Comparison of ENCODE assay signal across 10 mouse cellular contexts in the genomic region with DNA sequence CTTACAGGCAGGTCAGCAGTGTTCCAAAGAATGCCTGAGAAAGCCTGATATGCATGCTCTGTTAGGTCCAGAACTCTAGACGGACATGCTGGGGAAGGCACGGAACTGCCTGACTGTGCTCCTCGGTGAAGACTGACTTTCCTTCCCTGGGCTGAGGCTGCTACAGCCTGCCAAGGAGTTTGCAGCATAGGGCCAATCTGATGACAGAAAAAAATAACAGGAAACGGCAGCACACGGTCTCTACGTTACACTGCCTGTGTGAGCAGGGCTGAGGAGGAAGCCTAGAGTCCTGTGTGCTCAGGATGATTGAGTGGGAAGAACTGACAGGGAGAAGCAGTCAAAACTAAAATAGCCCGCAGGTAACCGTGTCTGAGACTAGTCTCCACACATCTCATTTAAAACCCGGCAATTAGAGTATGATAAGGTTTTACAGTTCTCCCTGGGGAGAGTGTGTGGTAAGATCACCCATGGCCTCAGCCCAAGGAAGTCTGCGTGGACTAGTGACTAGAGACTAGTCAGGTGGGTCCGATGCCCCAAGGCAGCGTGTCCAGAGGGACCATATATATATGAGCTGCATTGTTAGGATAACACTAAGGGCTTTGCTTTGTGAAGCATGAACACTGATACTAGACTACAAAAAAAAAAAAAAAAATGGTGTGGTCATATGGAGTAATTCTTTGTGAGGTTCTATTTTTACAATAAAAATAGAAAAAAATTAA. TPM values are rescaled to one million over a fixed set of nuclear protein-coding genes. Genes with fewer than 3 reads are reported as not detected.
DNase-seq lines count a peak whose midpoint lies in the region; ATAC-seq lines count a peak whose summit lies in the region.
"Had no signal": no experiment of that assay in that cellular context is flagged by ENCODE, and none has a peak within 500 bp of the region (broad histone marks: within the 10 kb centered on the region; RNA-seq: fewer than 3 reads in every experiment).

No protein-coding gene starts in this region.

- WGBS in midbrain, embryonic 12.5 days: 77% methylated on average over 12 of the region's 12 CpGs
- 79% methylated on average over 12 of the region's 12 CpGs for WGBS in midbrain, embryonic 10.5 days
- WGBS in heart, embryonic 13.5 days: 47% methylated on average over 12 of the region's 12 CpGs
- 71% methylated on average over 12 of the region's 12 CpGs for WGBS in midbrain, embryonic 16.5 days

- no peaks in the 10 kb centered on the region for H3K36me3 ChIP-seq in midbrain, embryonic 12.5 days
- H3K36me3 ChIP-seq in midbrain, embryonic 10.5 days: no peaks in the 10 kb centered on the region
- no peaks in the 10 kb centered on the region for H3K36me3 ChIP-seq in heart, embryonic 13.5 days
- no peaks in the 10 kb centered on the region for H3K36me3 ChIP-seq in midbrain, embryonic 16.5 days (ENCODE audit: control insufficient read depth, insufficient read depth, low read length)

- H3K9ac ChIP-seq in midbrain, embryonic 12.5 days (replicated peaks): 0 out of 2 replicates have a peak overlapping the region, but pooled peaks have one; percentile 25
- peak overlapping the region; percentile 24; the same call in 1 of the 2 replicates for H3K9ac ChIP-seq in heart, embryonic 13.5 days
- H3K9ac ChIP-seq in midbrain, embryonic 16.5 days (ENCODE audit: low read depth, low read length): no peak overlapping the region

- H3K4me1 ChIP-seq in midbrain, embryonic 12.5 days: no peaks in the 10 kb centered on the region
- H3K4me1 ChIP-seq in midbrain, embryonic 10.5 days: peaks cover 9% of the 10 kb centered on the region
- H3K4me1 ChIP-seq in heart, embryonic 13.5 days: peaks cover 13% of the 10 kb centered on the region
- no peaks in the 10 kb centered on the region for H3K4me1 ChIP-seq in midbrain, embryonic 16.5 days (ENCODE audit: control insufficient read depth, insufficient read depth, low read length)

- H3K9me3 ChIP-seq in midbrain, embryonic 12.5 days: no peaks in the 10 kb centered on the region
- H3K9me3 ChIP-seq in midbrain, embryonic 10.5 days (replicated peaks): no peaks in the 10 kb centered on the region
- no peaks in the 10 kb centered on the region for H3K9me3 ChIP-seq in heart, embryonic 13.5 days
- no peaks in the 10 kb centered on the region for H3K9me3 ChIP-seq in midbrain, embryonic 16.5 days (replicated peaks; ENCODE audit: control insufficient read depth, low read length, poor library complexity, severe bottlenecking)

- no peak overlapping the region for H3K4me3 ChIP-seq in midbrain, embryonic 12.5 days
- no peak overlapping the region for H3K4me3 ChIP-seq in midbrain, embryonic 10.5 days
- H3K4me3 ChIP-seq in heart, embryonic 13.5 days: no peak overlapping the region
- no peak overlapping the region for H3K4me3 ChIP-seq in midbrain, embryonic 16.5 days (ENCODE audit: low read depth, low read length)

- DNase-seq in midbrain, embryonic 10.5 days (ENCODE audit: low spot score): no peak
- DNase-seq in kidney, adult 9 months: peak; percentile 26
- no peak for DNase-seq in right cerebral cortex, postnatal 36 days (ENCODE audit: low spot score in 2 of 2)
- no peak for DNase-seq in right cerebral cortex, postnatal 25 days
- DNase-seq: cerebellum, postnatal 25 days; spleen, adult 18-20 months had no signal

- no peaks in the 10 kb centered on the region for H3K27me3 ChIP-seq in midbrain, embryonic 12.5 days
- H3K27me3 ChIP-seq in midbrain, embryonic 10.5 days (ENCODE audit: low read depth, poor library complexity, severe bottlenecking): peaks cover 11% of the 10 kb centered on the region; the same call in 1 of the 2 replicates
- 0 out of 2 replicates have a peak, but pooled peaks cover 3% of the 10 kb centered on the region for H3K27me3 ChIP-seq in heart, embryonic 13.5 days (replicated peaks)
- H3K27me3 ChIP-seq in midbrain, embryonic 16.5 days (ENCODE audit: control insufficient read depth, insufficient read depth, low read depth, low read length): no peaks in the 10 kb centered on the region

- peak; percentile 23; the same call in 1 of the 2 replicates for ATAC-seq in midbrain, embryonic 12.5 days (ENCODE audit: low FRiP score, low read depth)
- ATAC-seq in heart, embryonic 13.5 days (ENCODE audit: extremely low read depth, insufficient number of reproducible peaks, low FRiP score, low TSS enrichment): peak; percentile 61
- ATAC-seq in midbrain, embryonic 16.5 days: peak; percentile 25; the same call in 1 of the 2 replicates
- ATAC-seq: forebrain, embryonic 14.5 days had no signal

- no peak overlapping the region for H3K27ac ChIP-seq in midbrain, embryonic 12.5 days (replicated peaks)
- H3K27ac ChIP-seq in midbrain, embryonic 10.5 days (replicated peaks): no peak overlapping the region
- peak overlapping the region; percentile 70 for H3K27ac ChIP-seq in heart, embryonic 13.5 days (replicated peaks)
- no peak overlapping the region for H3K27ac ChIP-seq in midbrain, embryonic 16.5 days (ENCODE audit: low read length)

- H3K4me2 ChIP-seq in midbrain, embryonic 12.5 days (replicated peaks): no peak overlapping the region
- peak overlapping the region; percentile 28; the same call in 1 of the 2 replicates for H3K4me2 ChIP-seq in heart, embryonic 13.5 days
- no peak overlapping the region for H3K4me2 ChIP-seq in midbrain, embryonic 16.5 days (ENCODE audit: low read length)

RNA-seq across cellular contexts. Expression of a gene that starts 6.3 kb away (rescaled TPM):
- polyA plus RNA-seq in midbrain, embryonic 12.5 days (2016; fragmentation: Nextera tagmentation; extraction: Ambion mirVana): 0.65 and 1.0 TPM in 2 replicates
- polyA plus RNA-seq in midbrain, embryonic 10.5 days (2016; fragmentation: Nextera tagmentation; extraction: Ambion mirVana): 1.4 and 2.1 TPM in 2 replicates
- 9.2 and 10.9 TPM in 2 replicates for polyA plus RNA-seq in heart, embryonic 13.5 days (2015; fragmentation: Nextera tagmentation; extraction: Ambion mirVana)
- polyA plus RNA-seq in midbrain, embryonic 16.5 days (2015; fragmentation: Nextera tagmentation; extraction: Ambion mirVana): 12.8 and 14.0 TPM in 2 replicates
